Mouse (Mus musculus) lung, postnatal 0 days (tissue): ENCODE results near the gene Tmem108.

Experiments used
- CTCF ChIP-seq: IDR thresholded peaks from 2 replicates; pipeline ENCODE4 v1.5.1; 2016; ENCODE audit warnings: antibody characterized with exemption, mild to moderate bottlenecking
- EP300 ChIP-seq: IDR thresholded peaks from 2 replicates; pipeline ENCODE4 v1.6.1; 2016; ENCODE audit warnings: antibody characterized with exemption, mild to moderate bottlenecking, control low read depth

GRCm38 (mm10) chr9:103782306-103782705 is 20.7 kb upstream of the Tmem108 start:
- TF ChIP-seq CTCF: no peak
- TF ChIP-seq EP300: no peak
